Mouse (Mus musculus) layer of hippocampus, adult 18-20 months (tissue): Measurements from ENCODE around the gene Sema5b. TPM values are rescaled to one million over a fixed set of nuclear protein-coding genes. Genes with fewer than 3 reads are reported as not detected.
"Not testable (repeated sequence)": the region's sequence is repeated elsewhere in the genome, so short reads cannot be mapped to it uniquely, and the experiment has no call there.

Source experiments
- DNase-seq, 2 experiments: peaks; one replicate each; pipeline ENCODE4 v3.0.0; 2022; ENCODE audit warnings: low spot score in 2 of 2
- total RNA-seq, 2 experiments: library from RNA; stranded (reverse); gene quantifications; 2 replicates each; pipeline ENCODE4 v1.2.3; 2021

Gene Sema5b
- total RNA-seq, 2 experiments from 2014 or later = 11.1 to 14.1 TPM

DNA sequence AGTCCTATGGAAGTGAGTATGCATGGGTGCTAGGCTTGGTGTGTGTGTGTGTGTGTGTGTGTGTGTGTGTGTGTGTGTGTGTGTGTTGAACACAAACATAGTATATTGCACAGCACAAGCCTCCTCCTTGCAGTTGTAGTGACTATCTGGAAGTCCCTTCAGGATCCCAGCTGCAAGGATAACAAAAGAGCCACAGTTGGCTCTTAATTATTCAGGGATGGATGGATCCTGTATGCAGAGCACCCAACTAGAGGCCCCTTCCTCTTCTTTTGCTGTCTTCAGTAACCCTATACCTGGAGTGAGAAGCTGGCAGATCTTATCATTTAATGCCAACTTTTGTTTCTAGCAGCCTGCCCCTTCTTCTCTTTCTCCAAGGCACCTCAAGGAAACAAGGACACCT lies 7.0 kb downstream of the Sema5b start:
- no peak for DNase-seq

- no peak for DNase-seq
Measured at GRCm38 (mm10) chr16:35549354-35549753, 8.4 kb downstream of the Sema5b start.

DNA sequence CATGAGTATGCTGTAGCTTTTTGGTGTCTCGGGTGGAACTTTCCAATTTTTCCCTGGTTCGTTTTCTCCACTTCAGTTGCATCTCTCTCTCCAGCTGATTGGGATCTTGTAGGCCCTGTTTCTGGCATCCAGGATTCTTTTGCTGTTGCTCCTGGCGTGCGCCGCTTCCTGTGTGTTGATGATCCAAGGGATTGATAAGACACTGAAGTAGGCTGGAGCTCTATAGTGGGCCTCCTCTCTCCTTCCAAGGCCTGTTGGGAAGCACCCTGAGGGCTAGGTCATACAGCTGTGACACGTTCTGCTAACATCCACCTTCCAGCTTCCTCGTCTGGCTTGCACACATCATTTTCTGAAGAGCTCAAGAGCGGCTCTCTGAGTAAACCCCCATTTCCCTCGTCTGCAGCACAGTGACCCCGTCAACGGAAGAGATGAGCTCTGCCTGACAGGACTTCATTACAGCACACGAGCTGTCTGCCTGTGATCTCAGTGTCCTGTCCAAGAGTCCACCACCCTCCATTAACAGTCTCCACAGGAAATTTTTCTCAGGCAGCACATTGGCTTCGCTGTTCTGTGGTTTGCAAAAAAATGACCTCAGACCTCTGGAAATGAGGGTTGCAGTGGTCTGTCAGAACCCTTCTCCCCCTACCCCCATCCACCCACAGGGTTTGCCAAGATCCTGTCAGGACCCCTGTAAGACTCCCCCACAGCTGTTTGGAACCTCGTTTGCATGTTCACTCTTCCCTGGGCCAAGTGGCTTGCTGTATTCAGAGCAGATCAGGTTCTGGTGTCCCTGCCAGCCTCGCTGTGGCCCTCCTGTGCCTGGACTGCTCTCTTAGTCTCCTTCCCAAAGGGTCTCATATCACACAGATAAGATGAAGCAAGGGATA lies 14.9 kb downstream of the Sema5b start:
- no peak for DNase-seq

DNA sequence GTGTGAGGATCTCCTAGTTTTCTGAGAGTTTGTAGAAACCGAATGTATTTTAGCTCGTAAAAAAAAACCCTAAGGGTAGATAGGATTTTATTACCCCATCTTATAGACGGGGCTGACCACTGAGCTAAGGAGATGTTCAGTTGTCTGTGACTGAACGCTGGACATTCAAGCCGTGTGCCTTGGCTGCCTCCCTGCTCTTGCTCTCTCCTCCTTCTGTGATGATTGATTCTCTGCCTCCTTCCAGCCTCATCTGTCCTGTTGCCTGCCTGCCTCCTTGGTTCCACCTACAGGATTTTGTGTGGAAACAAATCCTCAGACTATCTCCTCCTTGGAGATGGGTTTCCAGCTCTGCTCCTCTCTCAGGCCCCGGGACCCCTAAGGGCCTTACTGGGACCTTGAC lies 16.1 kb downstream of the Sema5b start:
- no peak for DNase-seq

DNA sequence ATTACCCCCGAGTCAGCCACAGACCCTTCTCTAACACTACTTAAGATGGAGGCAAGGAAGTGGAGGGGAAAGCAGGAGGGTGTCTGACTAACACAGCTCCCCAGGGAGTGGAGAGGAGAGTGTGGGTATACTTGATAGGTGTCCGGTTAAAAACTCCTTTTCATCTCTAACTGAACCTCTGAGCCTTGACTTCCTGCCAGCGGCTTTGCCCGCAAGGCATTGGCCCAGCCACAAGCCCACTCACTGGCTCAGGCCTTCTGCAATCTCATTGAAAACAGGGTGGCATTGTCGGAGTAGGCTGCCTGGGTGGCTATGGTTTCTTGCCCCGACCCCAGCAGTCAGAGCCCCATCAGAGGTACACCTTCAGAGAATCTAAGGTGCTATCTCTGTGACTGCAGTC lies 20.6 kb downstream of the Sema5b start:
- DNase-seq = no peak

DNA sequence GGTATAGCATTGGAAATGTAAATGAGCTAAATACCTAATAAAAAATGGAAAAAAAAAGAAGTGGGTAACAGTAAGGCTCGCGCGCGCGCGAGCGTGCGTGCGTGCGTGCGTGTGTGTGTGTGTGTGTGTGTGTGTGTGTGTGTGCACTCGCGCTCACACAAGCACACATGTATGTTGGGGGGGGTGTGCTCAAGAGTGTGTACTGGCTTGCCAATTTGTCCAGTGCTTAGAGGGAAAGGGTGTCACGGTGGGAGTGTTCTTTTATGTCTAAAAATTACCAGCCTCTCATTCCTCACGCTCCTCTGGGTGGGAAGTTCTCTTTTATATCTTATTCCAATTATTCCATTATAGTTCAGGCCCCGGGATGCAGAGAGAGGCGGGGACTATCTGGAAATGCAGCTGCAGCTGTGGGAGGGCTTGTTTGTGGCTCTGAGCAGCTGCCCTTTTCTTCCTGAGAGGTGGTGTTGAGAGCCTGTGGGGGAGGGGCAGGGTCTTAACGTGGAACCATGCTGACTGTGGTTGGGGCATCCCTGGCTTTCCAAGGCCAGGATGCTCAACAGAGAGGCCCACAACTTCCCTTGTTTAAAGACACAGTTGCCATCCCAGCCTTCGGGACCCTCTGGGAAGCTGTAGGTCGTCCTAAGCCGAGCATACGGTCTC lies 23.4 kb downstream of the Sema5b start:
- DNase-seq = no peak

DNA sequence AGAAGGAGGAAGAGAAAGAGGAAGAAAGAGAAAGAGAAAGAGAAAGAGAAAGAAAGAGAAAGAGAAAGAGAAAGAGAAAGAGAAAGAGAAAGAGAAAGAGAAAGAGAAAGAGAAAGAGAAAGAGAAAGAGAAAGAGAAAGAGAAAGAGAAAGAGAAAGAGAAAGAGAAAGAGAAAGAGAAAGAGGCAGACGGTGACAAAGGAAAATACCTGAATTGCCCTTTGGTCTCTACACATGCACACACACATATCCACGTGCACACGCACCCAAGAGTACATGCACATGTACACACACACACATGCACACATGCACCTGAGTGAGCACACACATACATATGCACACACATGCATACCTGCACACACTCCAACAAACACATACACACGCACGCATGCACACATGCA lies 24.7 kb downstream of the Sema5b start:
- DNase-seq = not testable (repeated sequence)

GRCm38 (mm10) chr16:35568225-35568880 lies 27.4 kb downstream of the Sema5b start:
- DNase-seq = no peak

DNA sequence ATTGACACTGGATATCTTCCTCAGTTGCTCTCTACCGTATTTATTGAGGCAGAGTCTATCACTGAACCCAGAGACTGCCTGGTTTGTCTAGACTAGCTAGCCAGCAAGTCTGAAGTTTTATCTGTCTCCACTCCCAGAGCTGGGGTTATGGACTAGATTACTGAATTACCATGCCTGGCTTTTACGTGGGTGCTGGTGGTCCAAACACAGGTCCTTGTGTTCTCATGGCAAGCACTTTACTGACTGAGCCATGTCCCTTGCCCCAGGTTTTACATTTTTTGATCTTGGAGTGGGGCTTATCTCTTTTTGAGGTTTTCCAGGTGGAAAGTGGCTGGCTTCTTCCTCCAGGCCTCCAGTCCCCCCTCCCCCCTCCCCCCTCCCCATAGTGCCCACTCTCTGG lies 28.4 kb downstream of the Sema5b start:
- no peak for DNase-seq

- no peak for DNase-seq
Measured at GRCm38 (mm10) chr16:35569758-35570157, 28.8 kb downstream of the Sema5b start.

- DNase-seq = peak in 1 of 2 experiments; percentile 31
Measured at GRCm38 (mm10) chr16:35570627-35571026, 29.7 kb downstream of the Sema5b start.

DNA sequence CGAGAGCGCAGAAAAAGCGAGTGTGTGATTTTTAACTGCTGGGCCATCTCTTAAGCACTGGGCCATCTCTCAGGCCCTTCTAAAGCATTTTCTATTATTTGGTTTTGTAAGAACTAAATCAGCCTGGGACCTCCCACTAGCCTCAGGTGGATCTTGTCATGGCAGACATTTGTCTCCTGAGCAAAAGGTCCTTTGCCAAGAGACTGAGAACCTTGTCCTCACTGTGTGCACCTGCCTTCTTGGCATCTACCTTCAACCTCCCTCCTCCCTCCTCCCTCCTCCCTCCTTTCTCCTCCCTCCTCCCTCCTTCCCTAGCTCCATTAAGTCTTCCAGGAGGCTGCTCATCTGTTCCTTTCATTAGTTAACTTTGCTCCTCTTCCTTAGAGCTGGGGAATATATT lies 32.6 kb downstream of the Sema5b start:
- no peak for DNase-seq

DNA sequence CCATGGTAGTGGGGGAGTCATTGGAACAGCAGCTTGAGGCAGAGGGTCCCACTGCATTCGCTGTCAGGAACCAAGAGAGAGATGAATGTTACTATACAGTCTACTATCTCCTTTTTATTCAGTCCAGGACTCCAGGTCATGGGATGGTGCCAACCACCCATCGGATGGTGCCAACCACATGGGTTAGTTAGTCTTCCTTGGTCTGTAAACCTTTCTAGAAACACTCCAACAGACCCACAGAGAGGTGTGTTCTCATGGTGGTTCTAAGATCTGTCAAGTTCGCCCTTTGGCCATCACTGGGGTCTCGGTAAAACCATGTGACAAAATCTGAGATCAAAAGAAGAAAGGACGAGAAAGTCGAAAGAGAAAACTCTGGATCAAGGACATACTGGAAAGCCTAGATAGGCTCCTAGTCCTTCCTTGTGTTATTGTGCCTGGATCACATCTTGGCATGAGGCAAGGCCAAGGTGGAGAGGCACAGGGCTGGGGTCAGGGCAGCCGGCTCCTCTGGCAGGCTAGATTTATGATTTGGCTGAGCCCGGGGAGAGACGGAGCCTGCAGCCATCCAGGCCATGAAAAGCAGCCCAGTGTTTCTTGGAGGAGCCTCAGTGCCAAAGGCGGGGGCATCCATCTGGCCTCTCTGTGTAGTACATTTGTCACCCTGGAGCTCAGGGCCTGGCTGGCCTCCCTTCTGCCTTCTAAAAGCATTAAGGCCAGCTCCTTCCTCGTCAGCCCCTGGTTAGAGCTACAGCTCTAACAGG lies 36.4 kb downstream of the Sema5b start:
- DNase-seq = peak in 1 of 2 experiments; percentile 26

DNA sequence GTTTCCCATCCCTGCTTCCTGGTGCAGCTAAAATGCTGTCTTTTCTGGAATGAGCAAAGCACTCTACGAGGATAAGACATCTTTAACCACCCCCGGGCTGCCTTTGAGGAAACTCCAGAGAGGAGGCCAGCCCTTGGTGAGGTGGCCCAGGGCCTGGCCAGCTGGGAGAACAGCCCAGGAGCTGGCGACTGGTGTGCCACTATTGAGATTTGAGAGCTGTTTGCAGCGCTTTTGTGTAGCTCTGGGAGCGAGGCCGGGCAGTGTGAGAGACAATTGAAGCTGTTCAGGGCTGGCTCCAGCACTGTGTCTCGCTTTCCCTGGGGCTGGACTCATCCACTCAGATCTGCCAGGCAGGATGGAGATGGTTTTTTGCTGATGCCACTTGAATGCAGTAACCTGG lies 40.4 kb downstream of the Sema5b start:
- DNase-seq = peak; percentile 27 to 66

GRCm38 (mm10) chr16:35583551-35584080 lies 42.7 kb downstream of the Sema5b start:
- DNase-seq = no peak

- no peak for DNase-seq
Measured at GRCm38 (mm10) chr16:35585126-35585694, 44.3 kb downstream of the Sema5b start.

DNA sequence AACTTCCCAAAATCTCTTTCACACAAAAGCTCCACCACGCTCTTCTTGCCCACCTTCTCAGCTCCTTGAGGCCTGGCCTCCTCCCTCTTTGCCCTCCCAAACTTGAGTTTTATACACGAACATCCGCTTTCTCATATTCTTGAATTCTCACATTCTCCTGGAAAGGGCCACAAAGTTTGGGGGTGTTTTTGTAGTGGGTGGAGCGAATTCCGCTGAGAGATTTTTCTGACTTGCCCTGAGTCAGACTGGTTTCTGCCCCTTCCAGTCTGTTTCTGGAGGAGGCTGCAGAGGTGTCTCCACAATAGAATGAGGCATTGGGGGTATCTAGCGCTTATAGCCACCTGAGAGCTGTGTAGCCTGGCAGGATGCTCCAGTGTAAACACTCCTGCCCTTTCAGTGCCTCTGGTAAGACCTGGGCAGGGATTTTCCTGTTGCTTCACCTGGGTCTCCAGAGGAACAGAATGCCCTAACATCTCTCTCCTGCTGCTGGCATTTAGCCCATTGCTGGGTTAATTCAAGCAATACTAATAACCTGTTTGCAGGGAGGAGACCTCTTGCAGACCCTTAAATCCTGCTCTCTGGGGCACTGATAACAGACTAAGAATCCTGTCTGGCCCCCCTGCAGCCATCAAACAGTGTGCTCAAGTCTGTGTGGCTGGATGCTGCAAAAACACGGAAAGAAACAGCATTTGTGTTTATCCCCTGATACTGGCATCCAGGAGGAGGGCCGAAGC lies 46.3 kb downstream of the Sema5b start:
- no peak for DNase-seq

- DNase-seq = no peak
Measured at GRCm38 (mm10) chr16:35587866-35588465, 47.0 kb downstream of the Sema5b start.

- DNase-seq = no peak
Measured at GRCm38 (mm10) chr16:35588731-35589151, 47.8 kb downstream of the Sema5b start.
